Mouse (Mus musculus): ENCODE results near the gene Tnfsf18.
A peak's percentile ranks its signal among the peaks of the same experiment; 100 is the strongest.

DNA sequence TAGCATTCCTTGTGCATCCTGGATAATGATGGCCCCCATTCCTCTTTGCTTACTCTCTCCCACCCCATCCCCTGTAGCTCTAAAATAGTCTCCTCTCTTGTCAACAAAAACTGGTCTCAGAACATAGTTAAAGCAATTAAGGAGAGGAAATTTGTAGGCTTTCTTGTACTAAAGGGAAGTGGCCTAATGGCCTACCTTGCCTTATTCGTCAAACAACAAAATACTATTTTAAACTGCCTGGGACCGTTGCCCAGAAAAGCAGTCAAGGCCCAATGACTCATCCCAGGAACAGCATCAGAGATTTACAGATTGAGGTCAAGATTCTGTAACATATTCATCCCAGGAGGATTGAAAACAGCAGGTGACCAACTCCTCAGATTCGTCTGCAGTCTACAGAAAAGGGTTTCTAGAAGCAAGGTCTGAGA lies 13.2 kb downstream of the Tnfsf18 start:
- TF ChIP-seq CTCF (IDR thresholded peaks at IDR 0.05) (no peak), EP300 (IDR thresholded peaks at IDR 0.05) (peak; percentile 81)
